Mouse (Mus musculus): ENCODE measurements around the gene Rps3a1.

Gene Rps3a1

DNA sequence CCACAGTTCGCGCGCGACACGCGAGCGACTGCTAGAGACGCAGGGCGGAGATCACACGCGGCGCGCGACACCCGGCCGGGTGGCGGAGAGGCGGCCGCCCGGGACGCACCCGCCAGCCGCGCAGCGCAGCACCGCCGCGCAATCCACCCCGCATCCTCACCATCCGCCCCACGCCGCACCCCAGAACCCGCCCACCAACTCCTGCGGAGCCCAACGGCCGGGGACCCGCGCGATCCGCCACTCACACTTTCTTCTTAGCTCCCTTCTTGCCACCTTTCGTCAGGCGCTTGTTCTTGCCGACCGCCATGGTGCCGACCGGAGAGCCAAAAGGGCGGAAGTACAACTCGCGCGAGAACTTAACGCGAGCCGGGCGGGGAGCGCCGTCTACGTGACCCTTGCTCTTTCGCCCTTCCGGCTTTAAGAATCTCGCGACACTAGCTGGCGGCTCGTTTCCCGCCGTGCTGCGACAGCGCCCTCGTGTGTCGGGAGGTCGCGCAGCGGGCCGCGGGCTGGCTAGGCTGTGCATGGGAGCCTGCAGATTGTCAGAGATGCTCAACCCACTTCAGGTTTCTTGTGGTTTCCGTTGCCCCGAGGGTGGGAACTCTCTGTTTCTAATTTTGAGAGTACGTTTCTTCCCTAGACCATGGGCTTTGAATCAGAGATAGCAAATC lies at the start of gene Rps3a1:
TSS of gene Rps3a1 (minus strand) at position 440 of the 671 bp plus-strand sequence.
- peak; percentile 98 for ATAC-seq (ENCODE audit: insufficient number of reproducible peaks, low FRiP score, low TSS enrichment)

DNA sequence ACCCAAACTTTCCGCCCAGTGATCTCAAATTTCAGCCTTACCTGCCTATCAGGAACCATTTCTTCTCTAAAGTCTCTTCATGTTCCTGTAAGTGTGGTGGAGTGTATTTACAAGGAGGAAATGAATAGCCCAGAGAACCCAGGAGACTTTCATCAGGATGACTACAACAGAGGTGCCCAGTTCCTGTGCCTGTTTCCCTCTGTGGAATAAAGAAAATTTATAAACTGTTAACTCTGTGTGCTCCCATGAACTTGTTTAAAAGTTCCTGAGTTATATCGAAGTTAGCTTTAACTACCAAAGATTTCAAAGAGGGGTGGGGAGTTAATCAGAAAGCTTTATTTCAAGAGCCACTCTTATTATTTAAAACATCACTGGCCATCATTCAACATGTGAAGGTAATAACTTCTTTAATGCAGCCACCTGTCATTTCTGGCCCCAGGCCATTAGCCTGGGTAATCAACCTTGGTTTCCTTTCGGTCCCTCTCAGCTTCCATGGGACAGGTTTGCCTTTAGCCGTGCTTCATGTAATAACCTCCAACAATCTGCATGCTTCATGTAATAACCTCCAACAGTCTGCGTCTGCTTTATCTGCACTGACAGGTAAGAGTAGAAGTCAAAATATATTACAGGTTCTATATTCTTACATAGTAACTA lies 45.4 kb upstream of the Rps3a1 start:
- ATAC-seq (ENCODE audit: insufficient number of reproducible peaks, low FRiP score, low TSS enrichment), result no peak

DNA sequence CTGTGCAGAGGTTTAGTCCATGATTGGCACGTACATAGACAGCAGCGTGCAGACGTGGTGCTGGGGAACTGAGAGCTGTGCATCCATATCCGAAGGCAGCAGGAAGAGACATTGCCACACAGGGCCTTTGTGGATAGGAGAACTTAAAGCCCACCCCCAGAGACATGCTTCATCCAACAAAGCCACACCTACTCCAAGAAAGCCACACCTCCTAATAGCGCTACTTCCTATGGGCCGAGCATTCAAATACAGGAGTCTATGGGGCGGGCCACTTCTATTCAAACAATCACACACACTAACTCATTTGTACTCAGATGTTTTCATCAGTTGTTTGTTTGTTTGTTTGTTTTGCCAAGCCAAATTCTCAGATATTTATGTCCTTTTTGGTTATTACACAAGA lies 42.0 kb upstream of the Rps3a1 start:
- no peak for ATAC-seq (ENCODE audit: insufficient number of reproducible peaks, low FRiP score, low TSS enrichment)

DNA sequence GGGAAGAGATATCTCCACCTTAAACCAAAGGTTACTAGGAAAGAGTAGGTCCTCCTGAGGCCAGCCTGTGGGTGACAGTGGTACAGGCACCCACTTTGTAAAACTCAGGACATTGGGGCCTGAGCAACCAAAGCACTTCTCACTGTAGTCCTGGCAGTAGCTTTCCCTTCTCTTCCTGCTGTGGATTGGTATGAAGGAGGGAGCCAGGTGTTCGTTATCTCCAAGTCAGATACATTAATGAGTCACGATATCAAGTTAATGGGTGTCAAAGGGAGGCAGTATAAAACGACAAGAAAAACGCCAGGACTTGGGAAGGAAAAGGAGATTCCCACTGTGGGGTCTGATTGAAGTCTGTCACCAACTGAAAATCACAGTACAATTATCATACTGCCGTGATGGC lies 38.6 kb upstream of the Rps3a1 start:
- no peak for ATAC-seq (ENCODE audit: insufficient number of reproducible peaks, low FRiP score, low TSS enrichment)

DNA sequence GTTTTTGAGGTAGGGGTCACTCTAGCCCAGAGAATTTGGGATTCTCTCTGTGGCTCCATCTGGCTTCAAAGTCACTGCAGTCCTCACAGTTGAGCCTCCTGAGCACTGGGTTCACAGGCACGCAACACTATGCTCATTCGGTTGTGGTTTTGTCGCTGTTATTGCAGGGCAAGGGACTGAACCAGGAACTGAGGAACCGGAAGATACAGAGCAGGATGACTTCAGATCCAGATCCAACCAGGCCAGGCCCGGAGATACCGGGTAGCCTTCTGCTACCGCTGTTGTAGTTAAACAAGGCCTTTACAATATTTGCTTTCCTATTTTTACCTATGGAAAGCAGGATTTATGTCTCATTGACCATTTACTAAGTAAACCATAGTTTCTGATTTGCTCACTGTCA lies 37.2 kb upstream of the Rps3a1 start:
- no peak for ATAC-seq (ENCODE audit: insufficient number of reproducible peaks, low FRiP score, low TSS enrichment)

DNA sequence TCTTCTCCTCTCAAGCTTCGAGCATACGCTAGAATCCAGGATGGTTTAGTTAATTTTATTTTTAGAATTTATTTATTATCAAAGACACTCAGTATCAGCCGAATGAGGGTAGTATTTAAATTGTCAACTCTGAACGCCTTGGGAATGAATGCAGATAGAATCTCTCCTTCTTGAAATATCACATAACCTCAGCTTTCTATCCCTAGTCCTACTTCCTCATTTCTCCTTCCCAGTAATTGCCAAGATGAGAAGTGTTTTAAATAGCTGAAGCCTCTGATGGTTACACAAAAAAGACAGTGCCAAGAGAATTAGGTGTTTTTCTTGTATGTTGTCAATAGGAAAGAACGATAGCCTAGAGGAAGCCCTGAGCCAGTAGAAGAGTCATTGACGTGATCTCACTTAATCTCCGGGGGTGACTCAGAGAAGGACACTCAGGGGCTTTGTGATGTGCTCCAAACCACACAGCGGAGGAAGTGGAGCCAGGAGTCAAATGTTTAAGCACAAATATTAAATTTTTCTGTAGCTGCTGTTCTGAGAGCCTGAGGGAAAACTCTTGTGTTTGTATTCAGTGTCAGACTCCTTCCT lies 26.4 kb upstream of the Rps3a1 start:
- no peak for ATAC-seq (ENCODE audit: insufficient number of reproducible peaks, low FRiP score, low TSS enrichment)

DNA sequence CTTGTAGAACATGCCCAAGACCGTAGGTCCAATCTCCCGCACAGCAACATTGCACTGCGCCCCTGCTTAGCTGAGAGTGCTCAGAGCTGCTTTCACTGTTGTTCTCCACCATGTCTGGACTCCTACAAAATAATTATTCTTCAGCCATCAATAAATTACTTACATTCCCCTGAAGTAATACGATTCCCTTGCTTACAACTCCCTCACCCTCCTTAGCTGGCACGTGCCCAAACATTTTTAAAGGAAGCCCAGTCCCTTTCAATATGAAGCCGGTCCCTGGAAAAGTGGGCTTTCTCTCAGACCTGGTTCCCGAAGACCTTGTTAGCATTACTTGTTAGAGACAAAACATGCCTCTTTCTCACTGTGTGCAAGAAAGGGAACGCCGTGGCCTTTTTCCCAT lies 7.0 kb upstream of the Rps3a1 start:
- ATAC-seq (ENCODE audit: insufficient number of reproducible peaks, low FRiP score, low TSS enrichment), result no peak

DNA sequence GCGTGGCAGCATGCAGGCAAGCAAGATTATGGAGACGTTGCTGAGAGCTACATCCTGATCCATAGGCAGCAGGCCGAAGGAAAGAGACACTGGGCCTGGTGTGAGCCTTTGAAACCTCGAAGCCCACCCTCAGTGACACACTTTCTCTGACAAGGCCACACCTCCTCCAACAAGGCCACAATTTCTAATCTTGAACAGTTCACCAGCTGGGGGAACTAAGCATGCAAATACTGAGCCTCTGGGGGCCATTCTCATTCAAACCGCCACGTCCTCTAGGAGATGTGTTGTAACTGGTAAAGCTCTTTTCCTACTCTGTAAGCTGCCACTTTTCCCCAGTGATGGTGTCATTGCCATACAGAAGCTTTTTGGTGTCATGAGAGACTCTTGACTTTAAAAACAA lies 6.6 kb upstream of the Rps3a1 start:
- ATAC-seq (ENCODE audit: insufficient number of reproducible peaks, low FRiP score, low TSS enrichment), result no peak

DNA sequence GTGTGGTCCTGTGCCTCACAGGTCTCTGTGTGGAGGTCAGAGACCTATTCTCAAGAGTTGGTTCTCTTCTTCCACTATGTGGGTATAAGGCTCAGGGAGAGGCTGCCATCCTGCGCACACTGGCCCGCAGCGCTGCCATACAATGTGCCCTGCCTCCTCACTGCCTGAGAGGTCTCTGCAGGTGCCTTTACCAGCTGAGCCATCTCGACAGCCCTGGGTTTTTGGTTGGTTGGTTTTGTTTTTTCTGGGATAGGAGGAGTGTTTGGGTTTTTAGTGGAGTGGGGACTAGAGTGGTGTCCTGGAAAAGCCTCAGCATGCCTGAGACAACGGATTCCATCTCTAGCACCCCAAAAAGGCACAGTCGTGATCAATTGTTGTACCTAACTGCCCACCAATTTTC lies 841 bp upstream of the Rps3a1 start:
- ATAC-seq (ENCODE audit: insufficient number of reproducible peaks, low FRiP score, low TSS enrichment), result 0 out of 2 replicates have a peak, but pooled peaks have one; percentile 1

DNA sequence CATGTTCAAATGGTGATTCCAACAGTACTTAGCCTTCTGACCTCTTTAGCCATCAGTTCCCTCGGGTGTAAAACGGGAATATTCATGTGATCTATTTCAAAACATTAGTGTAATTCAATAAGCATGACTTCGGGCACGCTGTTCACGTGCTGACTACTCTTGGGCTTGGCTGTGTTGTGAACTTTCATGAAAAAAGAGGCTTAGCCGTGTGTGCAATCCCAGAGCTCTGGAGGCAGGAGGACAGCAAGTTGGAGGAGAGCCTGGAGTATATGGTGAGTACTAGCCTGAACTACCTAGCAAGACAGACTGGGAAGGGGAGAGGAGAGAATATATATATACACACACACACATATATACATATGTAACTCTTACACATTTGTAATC lies 424 bp upstream of the Rps3a1 start:
- ATAC-seq (ENCODE audit: insufficient number of reproducible peaks, low FRiP score, low TSS enrichment), result 0 out of 2 replicates have a peak, but pooled peaks have one; percentile 1

DNA sequence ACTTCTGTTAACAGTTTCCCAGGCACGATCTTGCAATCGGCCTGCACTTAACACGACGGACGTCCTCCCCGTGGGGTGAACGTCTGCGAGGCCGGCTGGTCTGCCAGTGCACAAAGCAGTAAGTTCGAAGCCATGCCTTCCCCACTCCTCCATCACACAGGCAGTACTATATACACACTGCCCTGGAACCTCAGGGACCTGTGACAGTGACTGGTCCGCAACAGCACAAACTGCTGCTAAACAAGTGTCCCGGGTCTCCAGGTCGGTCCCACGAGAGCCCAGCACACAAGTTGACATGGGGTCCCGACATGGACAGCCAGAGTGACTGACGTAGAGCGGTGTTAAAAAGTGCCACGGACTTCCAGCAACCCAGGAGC lies 628 bp downstream of the Rps3a1 start:
- peak; percentile 33 for ATAC-seq (ENCODE audit: insufficient number of reproducible peaks, low FRiP score, low TSS enrichment)

DNA sequence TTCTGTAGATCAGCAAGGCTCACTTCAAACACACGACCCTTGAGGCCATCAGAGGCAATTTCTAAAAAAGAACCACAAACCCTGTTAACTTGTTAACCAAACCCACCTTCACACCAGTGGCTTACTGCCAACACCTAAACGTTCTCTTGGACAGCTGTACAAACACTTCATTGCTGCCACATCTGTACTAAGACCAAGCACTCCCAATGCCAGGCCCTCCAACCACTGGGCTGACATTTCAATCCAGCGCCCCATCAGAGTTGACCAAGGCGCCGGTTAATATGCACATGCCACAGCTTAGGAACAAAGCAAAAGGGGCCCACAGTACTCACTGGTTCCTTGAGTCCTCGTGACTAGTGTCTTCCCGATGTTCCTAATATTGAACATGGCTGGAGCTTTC lies 1.1 kb downstream of the Rps3a1 start:
- no peak for ATAC-seq (ENCODE audit: insufficient number of reproducible peaks, low FRiP score, low TSS enrichment)

DNA sequence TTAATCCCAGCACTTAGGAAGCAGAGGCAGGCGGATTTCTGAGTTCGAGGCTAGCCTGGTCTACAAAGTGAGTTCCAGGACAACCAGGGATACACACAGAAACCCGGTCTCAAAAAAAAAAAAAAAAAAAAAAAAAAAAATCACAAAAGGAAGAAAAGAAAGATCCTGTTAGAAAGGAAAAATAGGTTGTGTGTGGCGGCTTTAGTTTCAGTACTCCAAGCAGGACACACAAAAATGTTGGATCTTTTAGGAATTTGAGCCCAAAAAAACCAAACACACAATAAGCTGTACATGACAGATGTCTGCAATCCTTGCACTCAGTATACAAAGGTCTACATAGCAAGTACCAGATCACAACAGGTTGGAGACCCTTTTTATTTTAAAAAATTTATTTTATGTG lies 2.8 kb downstream of the Rps3a1 start:
- ATAC-seq (ENCODE audit: insufficient number of reproducible peaks, low FRiP score, low TSS enrichment), result no peak

DNA sequence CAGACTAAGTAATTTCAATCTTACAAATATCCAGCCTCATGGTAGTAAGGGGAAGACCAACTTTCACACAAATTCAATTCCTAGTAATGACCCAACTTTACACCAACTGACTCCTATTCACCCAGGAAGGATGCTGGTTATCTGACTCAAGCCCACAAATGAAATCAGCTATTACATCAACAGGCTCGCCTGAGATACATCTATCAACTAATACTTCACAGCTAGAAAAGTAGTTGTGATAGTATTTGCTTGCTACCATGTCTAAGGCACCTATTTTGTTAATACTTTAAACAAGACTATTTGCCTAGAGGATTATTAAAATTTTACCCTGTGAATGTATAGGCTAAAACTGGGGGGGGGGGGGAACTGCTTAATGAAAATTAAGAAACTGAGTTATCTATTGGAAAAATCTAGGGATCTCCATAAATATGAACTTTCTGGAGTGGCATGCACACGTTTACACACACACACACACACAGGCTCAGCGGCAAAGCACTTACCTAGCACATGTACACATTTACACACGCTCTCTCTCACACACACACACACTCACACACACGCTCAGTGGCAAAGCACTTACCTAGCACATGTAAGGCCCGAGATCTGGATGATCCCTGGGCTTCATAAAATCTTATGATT lies 5.4 kb downstream of the Rps3a1 start:
- no peak for ATAC-seq (ENCODE audit: insufficient number of reproducible peaks, low FRiP score, low TSS enrichment)

DNA sequence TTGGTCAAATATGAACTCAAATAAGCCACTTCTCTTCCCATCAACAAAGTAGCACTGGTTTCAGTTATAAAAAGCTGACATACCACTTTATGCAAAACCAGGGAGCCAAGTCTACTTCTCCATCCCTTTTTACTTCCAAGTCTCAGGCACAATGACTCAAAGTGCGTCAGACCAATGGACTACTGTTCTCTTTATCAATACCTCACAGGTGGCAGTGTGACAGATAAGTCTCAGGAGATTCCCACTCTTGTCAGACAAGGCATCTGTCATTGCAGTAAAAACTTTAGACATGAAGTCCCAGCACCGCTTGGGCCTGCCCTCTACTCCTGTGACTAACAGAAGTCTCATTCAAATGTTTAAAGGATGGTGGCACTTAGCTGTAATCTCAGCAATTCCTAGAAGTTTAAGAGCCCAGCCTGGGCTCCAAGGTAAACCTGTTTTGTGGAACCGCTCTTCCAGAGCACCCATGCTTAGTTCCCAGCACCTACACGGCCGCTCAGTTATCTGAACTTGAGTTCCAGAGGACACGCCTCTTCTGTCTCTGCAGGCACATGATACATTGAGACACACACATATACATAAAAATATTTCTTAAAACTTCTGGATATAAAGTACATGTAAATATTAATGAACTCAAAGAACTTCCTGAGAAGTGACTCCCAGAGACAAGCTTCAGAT lies 6.5 kb downstream of the Rps3a1 start:
- ATAC-seq (ENCODE audit: insufficient number of reproducible peaks, low FRiP score, low TSS enrichment), result no peak

DNA sequence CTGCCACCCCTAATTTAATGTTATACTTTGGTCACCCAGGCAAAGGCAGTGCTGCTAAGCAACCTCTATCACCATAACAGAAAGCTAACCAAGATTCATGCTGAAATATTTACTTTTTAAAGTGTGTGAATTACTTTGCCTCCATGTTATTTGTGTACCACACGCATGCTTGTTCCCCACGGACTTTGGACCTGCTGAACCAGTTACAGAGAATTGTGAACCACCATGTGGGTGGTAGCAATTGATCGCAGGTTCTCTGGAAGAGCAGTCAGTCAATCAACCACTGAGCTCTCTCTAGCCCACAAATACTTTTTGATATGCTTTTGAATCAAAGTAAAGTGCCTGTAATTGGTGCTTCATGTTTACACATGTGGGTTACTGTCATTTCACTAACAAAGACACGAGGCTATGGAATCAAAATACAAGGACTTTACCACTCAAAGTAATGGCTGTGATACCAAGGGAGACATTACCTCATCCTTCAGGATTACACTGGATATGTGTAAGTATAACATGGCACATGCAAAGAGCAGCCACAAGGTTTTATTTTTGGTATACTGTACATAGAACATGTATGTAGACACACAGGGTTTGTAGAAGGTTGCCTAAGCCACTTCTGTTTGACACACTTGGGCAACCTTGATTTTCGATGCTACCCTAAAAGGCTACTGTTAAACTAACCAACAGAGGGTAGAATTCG lies 7.4 kb downstream of the Rps3a1 start:
- ATAC-seq (ENCODE audit: insufficient number of reproducible peaks, low FRiP score, low TSS enrichment), result no peak

DNA sequence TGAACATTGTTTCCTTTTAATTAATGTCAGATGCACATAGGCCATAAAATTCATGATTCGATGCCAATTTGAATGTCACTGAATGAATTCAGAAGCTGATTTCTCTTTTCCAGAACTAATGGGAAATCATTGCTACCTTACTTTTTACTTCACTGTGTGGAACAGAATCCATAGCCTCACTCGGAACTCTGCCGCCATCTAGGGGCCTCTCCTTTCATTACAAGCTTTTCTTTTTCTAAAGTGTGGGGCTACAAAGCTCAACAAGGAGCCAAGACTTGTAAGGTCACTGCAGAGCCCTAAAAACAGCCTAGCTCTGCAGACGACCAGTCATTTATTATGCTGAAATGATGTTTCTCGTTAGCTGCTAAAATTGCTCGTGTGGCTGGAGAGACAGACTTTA lies 12.7 kb downstream of the Rps3a1 start:
- ATAC-seq (ENCODE audit: insufficient number of reproducible peaks, low FRiP score, low TSS enrichment), result peak; percentile 61; the same call in 1 of the 2 replicates

DNA sequence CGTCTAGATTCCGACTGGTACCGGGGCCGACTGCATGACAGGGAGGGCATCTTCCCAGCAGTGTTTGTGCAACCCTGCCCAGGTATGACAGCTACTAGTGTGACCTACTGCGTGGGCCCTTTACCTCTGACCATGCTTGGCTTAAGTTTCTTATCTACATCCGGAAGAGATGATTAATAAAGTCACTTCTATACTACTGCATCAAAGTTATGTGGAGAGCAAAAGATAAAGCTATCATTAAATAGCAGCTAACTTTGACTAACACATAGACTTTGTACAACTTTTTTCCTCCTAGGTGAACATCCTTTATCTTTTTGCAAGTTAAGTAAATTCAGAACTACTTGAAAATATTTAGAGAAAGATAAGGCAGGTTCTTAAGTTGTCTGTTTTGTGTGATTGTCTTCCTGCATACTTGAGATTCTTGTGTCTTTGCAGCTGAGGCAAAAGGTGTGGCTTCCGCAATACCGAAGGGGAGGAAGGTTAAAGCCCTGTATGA lies 19.2 kb downstream of the Rps3a1 start:
- ATAC-seq (ENCODE audit: insufficient number of reproducible peaks, low FRiP score, low TSS enrichment), result no peak

DNA sequence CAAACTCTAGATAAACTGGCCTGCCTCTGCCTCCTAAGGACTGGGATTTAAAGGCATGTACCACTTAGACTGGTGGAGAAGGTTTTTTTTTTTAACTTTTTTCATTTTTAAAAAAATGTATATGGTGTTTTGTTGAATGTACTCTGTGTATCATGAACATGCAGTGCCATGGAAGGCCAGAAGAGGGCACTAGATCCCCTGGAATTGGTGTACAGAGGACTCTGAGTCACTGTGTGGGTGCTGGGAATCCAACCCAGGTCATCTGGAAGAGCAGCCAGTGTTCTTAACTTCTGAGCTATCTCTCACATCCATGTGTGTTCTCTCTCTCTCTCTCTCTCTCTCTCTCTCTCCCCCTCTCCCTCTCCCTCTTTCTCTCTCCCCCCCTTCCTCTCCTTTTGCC lies 20.3 kb downstream of the Rps3a1 start:
- no peak for ATAC-seq (ENCODE audit: insufficient number of reproducible peaks, low FRiP score, low TSS enrichment)
